Mouse (Mus musculus) frontal cortex, adult (tissue): Measurements from ENCODE around the gene Fam198a.

Experiments
- ATAC-seq: cut with Nextera tagmentation; 2 replicates; pipeline ENCODE4 v1.9.2; 2017; ENCODE audit warnings: mild to moderate bottlenecking, moderate library complexity, mixed read lengths; ENCODE audit not compliant: low TSS enrichment

Fam198a gene

GRCm38 (mm10) chr9:121926634-121927405 is 24.0 kb upstream of the Fam198a start:
- ATAC-seq, result no peak

DNA sequence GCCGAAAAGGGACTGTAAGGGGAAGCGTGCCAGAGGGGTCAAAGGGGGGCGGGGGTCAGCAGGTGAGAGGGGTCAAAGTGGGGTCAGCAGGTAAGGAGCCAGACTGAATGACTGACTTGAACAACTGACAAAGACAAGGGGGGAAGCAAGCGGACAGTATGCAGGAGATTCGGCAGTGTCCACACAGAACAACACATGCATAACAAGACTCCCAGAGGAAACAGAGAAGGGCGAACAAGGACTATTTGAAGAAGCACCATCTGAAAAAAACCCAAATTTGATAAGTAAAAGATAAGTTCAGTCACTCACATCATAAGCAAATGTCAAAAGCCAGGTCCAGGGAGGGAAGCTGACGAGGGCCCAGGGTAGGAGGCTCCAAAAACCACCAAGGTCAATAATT is 23.1 kb upstream of the Fam198a start:
- ATAC-seq, result no peak

DNA sequence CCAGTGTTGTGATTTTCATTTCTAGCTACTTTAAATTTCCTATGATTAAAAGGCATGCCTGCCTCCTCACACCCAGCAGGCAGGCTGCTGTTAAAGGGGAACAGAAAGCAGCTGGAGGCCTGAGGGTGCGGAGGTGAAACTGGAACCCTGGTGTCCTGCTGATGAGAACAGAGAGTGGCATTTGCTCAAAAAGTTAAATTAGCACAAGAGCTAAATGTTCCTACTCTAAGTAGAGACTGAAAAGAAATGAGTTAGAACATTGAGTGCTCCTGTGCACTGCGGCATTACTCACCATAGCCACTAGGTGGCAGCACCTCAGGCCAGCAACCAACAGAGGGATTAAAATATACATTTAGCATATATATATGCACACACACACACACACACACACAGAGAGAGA is 22.3 kb upstream of the Fam198a start:
- ATAC-seq, result peak; percentile 69; the same call in 1 of the 2 replicates

DNA sequence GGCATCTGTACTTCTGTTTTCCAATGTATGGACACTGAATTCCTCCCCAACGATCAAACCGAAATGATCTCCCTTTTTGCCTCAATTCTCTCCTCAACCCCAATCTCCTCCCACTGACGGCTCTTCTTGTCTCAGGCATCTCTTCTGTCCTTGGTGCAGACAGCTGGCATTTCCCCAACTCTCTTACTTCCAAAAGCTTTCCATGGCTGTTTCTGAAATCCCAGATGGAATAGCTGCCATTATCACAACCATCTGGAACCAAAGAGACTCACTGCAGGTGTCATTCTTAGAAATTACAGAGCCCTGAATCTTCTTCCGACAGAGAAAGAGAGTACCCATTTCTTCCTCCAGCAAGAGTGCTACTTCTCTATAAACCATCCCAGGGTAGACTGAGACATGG is 15.9 kb upstream of the Fam198a start:
- peak; percentile 47; the same call in 1 of the 2 replicates for ATAC-seq

DNA sequence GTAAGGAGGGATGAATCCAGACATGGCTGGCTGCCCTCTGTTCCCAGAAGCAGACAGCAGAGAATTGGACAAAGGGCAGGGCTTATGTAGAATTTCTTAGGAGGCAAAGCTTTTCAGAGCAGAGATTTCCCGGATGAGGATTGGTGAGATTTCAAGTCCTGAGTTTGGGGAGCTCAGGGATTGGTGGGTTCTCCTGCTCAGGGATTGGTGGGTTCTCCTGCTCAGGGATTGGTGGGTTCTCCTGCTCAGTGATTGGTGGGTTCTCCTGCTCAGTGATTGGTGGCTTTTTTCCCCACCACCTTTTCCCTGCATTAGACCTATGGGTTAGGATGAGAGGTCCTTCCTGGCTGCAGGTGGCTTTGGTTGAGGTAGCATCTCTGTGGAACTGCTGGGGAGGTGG is 13.8 kb upstream of the Fam198a start:
- peak; percentile 50; the same call in 1 of the 2 replicates for ATAC-seq

DNA sequence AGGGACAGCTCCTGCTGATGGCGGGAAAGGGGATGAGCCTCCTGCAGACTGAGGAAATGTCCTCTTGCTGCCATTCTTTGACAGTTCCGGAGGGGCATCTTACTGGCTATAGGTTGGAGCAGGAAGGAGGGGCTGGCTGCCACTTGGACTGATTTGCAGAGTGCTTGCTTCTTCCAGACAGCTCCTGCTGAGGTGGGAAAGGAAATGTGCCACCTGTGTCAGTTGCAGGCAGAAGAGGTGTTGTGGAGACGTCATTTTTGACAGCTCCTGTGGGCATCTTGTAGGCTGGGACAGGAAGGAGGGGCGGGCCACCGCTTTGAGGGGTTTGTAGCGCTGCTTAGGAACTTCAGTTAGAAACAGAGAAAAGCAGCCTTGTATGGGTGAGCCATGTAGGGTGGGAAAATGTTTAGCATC is 13.3 kb upstream of the Fam198a start:
- peak; percentile 28; the same call in 1 of the 2 replicates for ATAC-seq

GRCm38 (mm10) chr9:121937944-121938355 is 12.8 kb upstream of the Fam198a start:
- ATAC-seq, result peak; percentile 72

GRCm38 (mm10) chr9:121943005-121943404 is 7.8 kb upstream of the Fam198a start:
- ATAC-seq, result no peak

DNA sequence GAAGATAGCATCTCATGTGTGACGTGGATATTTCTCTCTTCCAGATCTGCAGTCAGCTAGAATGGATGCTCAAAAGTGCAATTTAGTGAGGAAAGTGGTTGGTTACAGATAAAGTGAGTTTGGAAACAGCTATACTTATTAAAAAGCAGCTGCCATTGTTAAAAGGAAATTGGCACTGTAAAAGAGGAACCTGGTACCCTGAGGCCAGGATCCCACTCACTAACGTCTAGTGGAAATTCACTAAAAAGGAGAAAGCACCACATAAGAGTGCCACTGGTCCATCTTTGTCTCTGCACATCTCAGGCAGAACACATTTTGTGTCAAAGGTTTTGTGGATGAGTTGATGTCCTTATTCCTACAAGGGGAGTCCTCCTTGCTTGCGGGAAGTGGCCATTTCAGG is 7.2 kb upstream of the Fam198a start:
- ATAC-seq, result no peak

DNA sequence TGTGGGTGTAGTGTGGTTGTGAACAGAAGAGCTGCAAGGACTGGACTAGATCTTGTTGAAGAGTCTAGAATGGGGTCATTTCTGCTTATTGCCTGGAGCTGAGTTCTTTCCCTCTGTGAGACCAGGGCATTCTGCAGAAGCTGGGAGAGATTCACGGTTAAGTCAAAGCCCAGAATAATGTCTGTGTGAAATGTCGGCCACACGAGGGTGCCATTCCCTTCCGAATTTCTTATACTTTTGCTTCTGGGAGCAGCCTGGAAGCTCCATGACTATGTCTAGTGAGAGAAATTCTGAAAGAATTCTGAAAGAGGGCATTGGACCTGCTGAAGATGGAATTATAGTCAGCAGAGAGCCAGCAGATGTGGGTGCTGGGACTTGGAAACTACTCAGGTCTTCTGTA is 3.0 kb upstream of the Fam198a start:
- peak; percentile 92 for ATAC-seq

DNA sequence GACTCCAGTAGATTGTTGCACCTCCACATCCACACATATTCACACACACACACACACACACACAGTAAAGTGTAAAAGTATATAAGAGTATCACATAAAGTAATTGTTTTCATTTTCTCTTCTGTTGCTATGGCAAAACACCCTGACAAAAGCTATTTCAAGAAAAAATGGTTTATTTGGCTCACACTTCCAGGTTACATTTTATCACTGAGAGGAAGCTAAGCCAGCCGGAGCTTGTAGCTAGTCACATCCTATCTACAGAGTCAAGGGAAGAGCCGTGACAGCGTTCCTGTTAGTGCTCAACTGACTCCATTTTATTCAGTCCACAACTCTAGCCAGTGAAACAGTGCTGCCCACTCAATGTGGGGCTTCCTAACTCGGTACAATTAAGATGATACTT is 2.4 kb upstream of the Fam198a start:
- ATAC-seq, result 0 out of 2 replicates have a peak, but pooled peaks have one; percentile 29

DNA sequence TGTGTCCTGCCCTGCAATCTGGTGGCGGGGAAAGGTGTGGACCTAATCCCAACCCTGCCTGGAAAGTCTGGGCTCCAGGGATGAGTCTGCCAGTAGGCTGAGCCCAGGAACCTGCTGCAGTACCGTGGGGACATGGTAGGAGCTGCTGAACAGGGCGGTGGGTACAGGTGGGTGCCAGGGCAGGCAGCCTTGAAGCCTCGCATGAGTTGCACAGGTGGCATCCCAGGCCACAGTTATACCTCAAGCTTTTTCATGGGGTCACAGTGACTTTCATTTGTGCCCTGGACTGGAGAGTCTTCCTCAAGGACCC is 281 bp downstream of the Fam198a start:
- ATAC-seq, result no peak

GRCm38 (mm10) chr9:121952596-121952995 is 1.8 kb downstream of the Fam198a start:
- ATAC-seq, result no peak

DNA sequence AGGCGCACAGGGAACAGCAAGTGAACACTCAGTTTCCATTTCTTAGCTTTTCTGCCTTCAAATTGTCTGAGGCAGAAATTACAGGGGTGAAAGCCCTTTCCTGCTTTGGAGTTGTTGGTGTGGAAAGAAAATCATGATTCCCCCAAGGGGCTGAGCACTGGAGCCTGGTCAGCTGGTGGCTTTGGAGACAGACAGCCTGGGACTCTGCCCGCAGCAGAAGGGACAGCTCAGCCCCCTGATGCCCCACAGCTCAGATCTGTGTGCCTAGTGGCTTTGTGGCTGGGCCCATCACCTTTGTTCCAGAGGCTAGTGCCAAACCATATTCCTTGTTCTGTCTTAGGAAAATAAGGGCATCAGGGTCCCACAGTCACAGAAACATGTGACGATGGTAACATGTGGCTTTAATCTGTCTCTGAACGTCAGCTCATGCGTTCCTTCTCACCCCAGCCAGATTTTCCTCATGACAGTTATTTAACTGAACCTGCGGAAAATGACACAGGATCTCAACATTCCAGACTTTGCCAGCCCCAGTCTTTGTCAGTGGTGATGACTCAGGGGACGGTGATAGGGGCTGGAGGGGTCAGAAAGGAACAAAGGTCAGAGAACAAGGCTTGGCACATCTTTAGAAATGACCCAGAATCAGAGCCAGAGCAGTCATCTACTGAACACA is 9.3 kb downstream of the Fam198a start:
- no peak for ATAC-seq

DNA sequence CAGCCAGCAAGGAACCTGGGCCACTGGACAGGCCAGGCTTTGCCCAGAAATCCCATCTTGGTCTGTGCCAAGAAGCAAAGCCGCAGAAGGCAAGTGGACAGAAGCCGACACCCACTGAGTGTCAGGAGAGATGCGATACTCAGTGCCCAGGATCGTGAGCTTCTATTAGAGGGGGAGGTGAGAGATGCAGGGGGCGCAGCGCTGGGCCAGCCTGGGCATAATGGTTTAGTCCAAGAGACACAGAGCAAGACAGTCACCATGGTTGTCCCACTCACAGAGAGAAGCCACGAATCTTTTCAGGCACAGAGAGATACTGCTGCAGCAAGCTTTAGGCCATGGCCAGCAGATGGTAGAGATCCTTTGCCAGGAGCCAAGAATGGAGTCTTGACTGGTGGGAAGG is 14.2 kb downstream of the Fam198a start:
- ATAC-seq, result no peak

- peak; percentile 16; the same call in 1 of the 2 replicates for ATAC-seq
Measured at GRCm38 (mm10) chr9:121968258-121968657, 17.5 kb downstream of the Fam198a start.

GRCm38 (mm10) chr9:121969841-121970381 is 19.1 kb downstream of the Fam198a start:
- ATAC-seq, result no peak

DNA sequence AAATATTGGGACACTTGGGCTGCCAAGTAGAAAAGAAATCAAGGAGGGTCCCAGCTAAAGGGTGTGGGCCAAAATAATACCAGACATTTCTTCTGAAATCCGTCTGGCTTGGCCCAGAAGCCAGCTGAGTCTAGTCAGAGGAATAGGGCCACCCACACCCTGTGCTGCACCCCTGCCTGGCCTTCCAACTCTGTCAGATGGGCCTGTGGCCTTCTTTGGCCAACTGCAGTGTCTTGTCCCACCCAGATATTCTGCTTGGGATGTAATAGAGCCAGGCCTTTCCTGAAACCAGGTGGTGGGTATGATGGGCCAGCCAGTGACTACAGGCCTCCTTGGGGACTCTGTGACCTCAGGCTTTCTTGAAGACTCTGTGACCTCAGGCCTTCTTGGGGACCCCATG is 22.4 kb downstream of the Fam198a start:
- ATAC-seq, result no peak

DNA sequence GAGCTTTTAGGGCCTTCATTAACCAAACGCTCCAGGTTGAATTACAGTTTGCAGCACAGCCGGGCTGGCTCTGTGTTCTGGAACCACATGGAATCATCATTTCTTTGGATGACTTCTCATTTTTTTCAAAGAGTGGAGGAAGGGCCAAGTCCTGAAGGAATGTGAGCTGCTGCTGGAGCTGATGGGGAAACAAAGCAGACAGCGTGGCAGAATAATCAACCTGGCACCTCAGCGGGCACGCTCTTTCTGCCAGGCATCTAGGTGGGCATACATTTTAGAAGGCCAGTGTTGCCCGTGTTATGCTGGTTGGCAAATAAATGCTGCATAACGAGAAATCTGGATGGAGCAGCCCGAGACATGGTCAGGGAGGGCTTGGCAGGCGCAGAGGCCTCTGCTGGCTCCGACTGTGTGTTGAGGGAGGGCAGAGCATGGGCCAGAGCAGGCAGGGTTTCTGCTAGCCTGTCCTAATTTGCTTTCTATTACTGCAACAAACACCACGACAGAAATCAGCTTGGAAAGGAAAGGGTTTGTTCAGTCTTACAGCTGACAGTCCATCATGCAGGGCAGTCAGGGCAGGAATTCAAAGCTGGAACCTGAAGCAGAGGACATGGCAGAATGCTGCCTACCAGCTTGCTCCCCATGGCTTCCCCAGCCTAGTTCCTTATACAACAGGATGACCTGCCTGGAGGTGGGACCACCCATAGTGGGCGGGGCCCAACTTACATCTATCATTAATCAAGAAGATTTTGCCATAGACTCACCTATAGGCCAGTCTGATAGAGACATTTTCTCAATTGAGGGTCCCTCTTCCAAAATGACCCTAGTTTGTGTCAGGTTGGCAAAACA is 23.6 kb downstream of the Fam198a start:
- peak; percentile 44; the same call in 1 of the 2 replicates for ATAC-seq

- no peak for ATAC-seq
Measured at GRCm38 (mm10) chr9:121975321-121975720, 24.5 kb downstream of the Fam198a start.

DNA sequence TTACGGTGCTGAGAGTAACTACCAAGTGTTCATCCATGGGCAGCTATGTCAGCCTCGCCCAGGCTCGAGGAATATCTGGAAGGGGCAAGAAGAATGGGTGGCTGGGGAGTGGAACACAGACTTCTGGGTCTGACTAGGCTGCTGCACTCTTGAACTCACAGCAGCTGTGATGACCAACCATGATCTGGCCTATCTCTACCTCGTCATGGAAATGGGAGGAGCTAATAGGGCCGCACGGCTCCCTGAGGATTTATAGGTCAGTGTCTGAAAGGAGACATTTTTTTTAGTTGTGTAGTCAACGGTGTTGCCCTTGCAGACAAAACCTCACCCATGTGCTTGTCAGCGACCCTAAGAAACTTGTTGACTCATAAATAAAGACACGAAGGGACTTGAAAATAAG is 30.3 kb downstream of the Fam198a start:
- ATAC-seq, result no peak

DNA sequence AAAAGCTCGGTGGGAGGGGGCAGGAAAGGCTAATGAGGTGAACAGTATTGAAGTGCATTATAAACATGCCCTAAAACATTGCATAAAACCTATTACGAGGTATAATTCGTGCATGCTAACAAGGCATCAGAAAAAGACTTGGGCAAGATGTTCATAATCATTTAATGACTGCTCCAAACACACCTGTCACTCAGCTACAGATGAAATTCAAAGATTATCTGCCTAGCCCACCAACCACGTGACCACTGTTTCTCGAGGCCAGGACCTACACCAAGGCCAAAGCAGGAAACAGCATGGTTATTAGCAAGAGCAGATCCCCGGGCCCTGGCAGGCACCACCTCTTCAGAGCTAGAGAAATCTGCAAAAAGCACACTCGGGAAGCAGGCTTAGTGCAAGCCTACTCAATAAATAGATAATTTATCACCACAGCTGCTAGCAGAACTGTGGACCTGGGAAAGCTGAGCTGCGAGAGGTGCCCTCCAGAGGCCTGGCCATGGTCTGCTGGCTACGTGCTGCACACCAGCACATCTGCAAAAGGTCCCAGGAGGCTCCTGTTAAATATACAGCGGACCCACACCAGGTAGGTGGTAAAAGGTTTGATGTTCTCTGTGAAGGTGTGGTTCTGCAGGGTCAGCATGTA is 30.8 kb downstream of the Fam198a start:
- ATAC-seq, result no peak
